Mouse (Mus musculus): ENCODE measurements around the gene Mapk13. TPM values are rescaled to one million over a fixed set of nuclear protein-coding genes. Genes with fewer than 3 reads are reported as not detected.
"Not testable (repeated sequence)": the region's sequence is repeated elsewhere in the genome, so short reads cannot be mapped to it uniquely, and the experiment has no call there.

Mapk13 gene
- total and polyA plus RNA-seq, 2 experiments from 2014 or later: 0.65 to 0.78 TPM

DNA sequence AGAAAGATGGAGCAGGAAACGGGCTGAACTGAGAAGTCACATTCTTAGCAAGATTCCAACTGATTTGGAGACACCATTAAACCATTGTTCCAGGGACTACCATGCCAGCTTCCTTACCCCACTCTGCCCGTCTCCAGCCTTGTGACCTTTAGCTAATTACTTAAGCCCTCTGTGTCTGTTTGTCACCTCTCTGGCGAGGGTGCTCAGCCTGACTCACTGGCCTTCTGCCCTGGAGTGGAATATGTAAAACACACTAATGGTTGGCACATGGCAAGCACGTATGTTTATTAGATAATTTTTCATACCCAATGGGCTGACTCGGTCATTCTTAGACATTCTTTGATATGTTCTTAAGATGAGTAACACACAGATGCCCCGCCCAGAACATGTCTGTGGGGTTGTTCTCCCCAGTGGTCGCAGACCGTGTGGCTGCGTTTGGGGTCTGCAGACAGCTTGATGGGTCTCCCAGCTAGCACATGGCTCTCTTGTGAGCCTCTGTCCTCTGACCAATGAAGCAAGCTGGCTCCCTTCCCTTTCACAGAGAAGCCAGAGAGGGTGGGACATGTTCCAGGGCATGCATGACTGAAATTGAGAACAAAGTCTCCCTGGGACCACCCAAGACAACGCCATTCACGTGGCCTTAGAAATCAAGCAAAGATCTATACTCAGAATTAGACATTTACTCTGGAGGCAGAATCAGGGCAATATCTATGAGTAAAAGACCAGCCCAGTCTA is 2.1 kb upstream of the Mapk13 start:
- 72% methylated on average over 11 of the region's 11 CpGs for WGBS
- H3K9ac ChIP-seq (replicated peaks; ENCODE audit: low read depth, low read length): no peak overlapping the region
- H3K36me3 ChIP-seq (replicated peaks; ENCODE audit: control insufficient read depth, insufficient read depth, low read length): no peaks in the 10 kb centered on the region
- H3K4me2 ChIP-seq (ENCODE audit: low read depth, low read length): no peak overlapping the region
- no peak for ATAC-seq (ENCODE audit: insufficient read depth, low read depth)
- peaks cover 32% of the 10 kb centered on the region for H3K27me3 ChIP-seq (ENCODE audit: control insufficient read depth, insufficient read depth, low read length)
- H3K4me3 ChIP-seq (ENCODE audit: low read depth, low read length): no peak overlapping the region
- no peak for DNase-seq (ENCODE audit: low spot score)
- H3K4me1 ChIP-seq (ENCODE audit: control insufficient read depth, insufficient read depth): peaks cover 15% of the 10 kb centered on the region
- TF ChIP-seq EP300 (IDR thresholded peaks at IDR 0.05; ENCODE audit: low read depth): no peak
- TF ChIP-seq CTCF (IDR thresholded peaks at IDR 0.05; ENCODE audit: low read depth): no peak
- no peak overlapping the region for H3K27ac ChIP-seq (ENCODE audit: low read depth)
- no peaks in the 10 kb centered on the region for H3K9me3 ChIP-seq (replicated peaks; ENCODE audit: control insufficient read depth, low read length)

DNA sequence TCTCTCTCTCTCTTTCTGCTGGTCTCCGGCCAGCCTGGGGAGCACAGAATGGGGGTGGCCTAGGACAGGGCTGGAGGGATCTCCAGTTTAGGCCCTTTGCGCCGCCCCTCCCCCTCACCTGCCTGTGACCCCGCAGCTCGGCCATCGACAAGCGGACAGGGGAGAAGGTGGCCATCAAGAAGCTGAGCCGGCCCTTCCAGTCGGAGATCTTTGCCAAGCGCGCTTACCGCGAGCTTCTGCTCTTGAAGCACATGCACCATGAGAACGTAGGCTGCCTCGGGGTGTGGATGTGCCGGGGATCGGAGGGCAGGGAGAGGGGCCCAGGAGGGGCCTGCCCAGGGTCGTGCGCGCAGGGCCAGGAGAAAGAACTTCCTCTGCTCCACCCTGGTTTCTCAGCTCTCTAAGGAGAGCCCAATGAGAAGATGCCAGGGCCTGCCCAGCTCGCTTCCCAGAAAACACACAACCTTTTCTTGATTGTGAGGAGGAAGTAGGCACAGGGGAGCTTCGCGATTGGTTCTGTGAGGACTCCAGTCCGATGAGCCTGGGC is 851 bp downstream of the Mapk13 start:
- Histone ChIP-seq H3K4me3 (ENCODE audit: low read depth, low read length) (peak overlapping the region; percentile 43), H3K9ac (replicated peaks; ENCODE audit: low read depth, low read length) (peak overlapping the region; percentile 43), H3K9me3 (replicated peaks; ENCODE audit: control insufficient read depth, low read length) (no peaks in the 10 kb centered on the region), H3K27me3 (ENCODE audit: control insufficient read depth, insufficient read depth, low read length) (peaks cover 37% of the 10 kb centered on the region), H3K4me2 (ENCODE audit: low read depth, low read length) (peak overlapping the region; percentile 59), H3K36me3 (replicated peaks; ENCODE audit: control insufficient read depth, insufficient read depth, low read length) (no peaks in the 10 kb centered on the region), H3K27ac (ENCODE audit: low read depth) (no peak overlapping the region), H3K4me1 (ENCODE audit: control insufficient read depth, insufficient read depth) (peaks cover 15% of the 10 kb centered on the region)
- no peak for TF ChIP-seq EP300 (IDR thresholded peaks at IDR 0.05; ENCODE audit: low read depth)
- no peak for TF ChIP-seq CTCF (IDR thresholded peaks at IDR 0.05; ENCODE audit: low read depth)
- WGBS: 4% methylated on average over 24 of the region's 24 CpGs
- DNase-seq (ENCODE audit: low spot score): no peak
- no peak for ATAC-seq (ENCODE audit: insufficient read depth, low read depth)

DNA sequence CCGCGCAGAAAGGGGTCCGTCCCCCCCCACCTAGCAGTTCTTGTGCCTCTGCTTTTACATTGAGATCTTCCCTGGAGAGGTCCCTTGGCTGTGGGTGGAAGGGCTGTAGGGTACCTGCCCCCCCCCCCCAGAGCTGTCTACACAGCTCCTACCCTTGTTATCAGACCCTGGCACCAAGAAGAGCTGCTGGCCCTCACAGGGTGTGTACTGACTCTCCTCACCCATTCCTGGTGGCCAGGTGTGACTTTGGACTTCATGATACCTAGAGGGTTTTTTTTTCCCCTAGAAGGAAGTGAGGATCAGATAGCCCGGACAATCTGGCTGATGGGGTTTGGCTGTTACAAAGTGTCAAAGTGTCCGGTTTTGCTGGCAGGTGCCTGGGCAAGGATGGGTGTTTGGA is 2.2 kb downstream of the Mapk13 start:
- no peak for TF ChIP-seq CTCF (IDR thresholded peaks at IDR 0.05; ENCODE audit: low read depth)
- TF ChIP-seq EP300 (IDR thresholded peaks at IDR 0.05; ENCODE audit: low read depth): no peak
- no peak for ATAC-seq (ENCODE audit: insufficient read depth, low read depth)
- Histone ChIP-seq H3K27me3 (ENCODE audit: control insufficient read depth, insufficient read depth, low read length) (peaks cover 37% of the 10 kb centered on the region), H3K27ac (ENCODE audit: low read depth) (no peak overlapping the region), H3K36me3 (replicated peaks; ENCODE audit: control insufficient read depth, insufficient read depth, low read length) (no peaks in the 10 kb centered on the region), H3K4me3 (ENCODE audit: low read depth, low read length) (no peak overlapping the region), H3K4me2 (ENCODE audit: low read depth, low read length) (no peak overlapping the region), H3K9me3 (replicated peaks; ENCODE audit: control insufficient read depth, low read length) (no peaks in the 10 kb centered on the region), H3K4me1 (ENCODE audit: control insufficient read depth, insufficient read depth) (peaks cover 15% of the 10 kb centered on the region), H3K9ac (replicated peaks; ENCODE audit: low read depth, low read length) (no peak overlapping the region)
- DNase-seq (ENCODE audit: low spot score): no peak
- 89% methylated on average over 5 of the region's 5 CpGs for WGBS

DNA sequence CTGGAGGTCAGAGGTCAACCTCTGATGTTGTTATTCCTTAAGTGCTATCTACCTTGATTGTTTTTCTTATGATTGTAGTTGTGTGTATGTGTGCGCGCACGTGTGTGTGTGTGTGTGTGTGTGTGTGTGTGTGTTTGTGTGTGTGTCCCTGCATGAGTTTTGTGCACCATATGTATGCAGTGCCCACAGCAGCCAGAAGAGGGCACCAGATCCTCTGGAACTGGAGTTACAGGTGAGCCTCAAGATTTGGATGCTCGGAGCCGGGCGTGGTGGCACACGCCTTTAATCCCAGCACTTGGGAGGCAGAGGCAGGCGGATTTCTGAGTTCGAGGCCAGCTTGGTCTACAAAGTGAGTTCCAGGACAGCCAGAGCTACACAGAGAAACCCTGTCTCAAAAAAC is 5.2 kb downstream of the Mapk13 start:
- peaks cover 24% of the 10 kb centered on the region for H3K27me3 ChIP-seq (ENCODE audit: control insufficient read depth, insufficient read depth, low read length)
- H3K4me3 ChIP-seq (ENCODE audit: low read depth, low read length); ATAC-seq (ENCODE audit: insufficient read depth, low read depth); H3K9ac ChIP-seq (replicated peaks; ENCODE audit: low read depth, low read length); H3K27ac ChIP-seq (ENCODE audit: low read depth); DNase-seq (ENCODE audit: low spot score); H3K4me2 ChIP-seq (ENCODE audit: low read depth, low read length); H3K9me3 ChIP-seq (replicated peaks; ENCODE audit: control insufficient read depth, low read length); H3K36me3 ChIP-seq (replicated peaks; ENCODE audit: control insufficient read depth, insufficient read depth, low read length): not testable (repeated sequence)
- WGBS: 91% methylated on average over 7 of the region's 9 CpGs
- H3K4me1 ChIP-seq (ENCODE audit: control insufficient read depth, insufficient read depth): peaks cover 12% of the 10 kb centered on the region

DNA sequence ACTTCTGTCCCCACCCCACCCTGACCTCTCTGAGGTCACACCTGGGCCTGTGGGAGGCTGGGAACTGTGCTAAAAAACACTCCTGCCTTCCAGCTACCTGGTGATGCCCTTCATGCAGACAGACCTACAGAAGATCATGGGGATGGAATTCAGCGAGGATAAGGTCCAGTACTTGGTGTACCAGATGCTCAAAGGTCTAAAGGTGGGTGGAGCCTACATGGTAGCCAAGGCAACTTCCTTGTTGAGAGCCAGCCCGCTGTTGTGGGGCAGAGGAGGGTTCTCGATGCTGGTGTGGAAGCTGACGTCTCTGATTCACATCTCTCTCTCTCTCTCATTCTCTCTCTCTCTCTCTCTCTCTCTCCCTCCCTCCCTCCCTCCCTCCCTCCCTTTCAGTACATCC is 6.1 kb downstream of the Mapk13 start:
- no peaks in the 10 kb centered on the region for H3K9me3 ChIP-seq (replicated peaks; ENCODE audit: control insufficient read depth, low read length)
- no peaks in the 10 kb centered on the region for H3K36me3 ChIP-seq (replicated peaks; ENCODE audit: control insufficient read depth, insufficient read depth, low read length)
- H3K27me3 ChIP-seq (ENCODE audit: control insufficient read depth, insufficient read depth, low read length): peaks cover 16% of the 10 kb centered on the region
- 69% methylated on average over 4 of the region's 4 CpGs for WGBS
- H3K9ac ChIP-seq (replicated peaks; ENCODE audit: low read depth, low read length): no peak overlapping the region
- no peak overlapping the region for H3K4me3 ChIP-seq (ENCODE audit: low read depth, low read length)
- no peak for ATAC-seq (ENCODE audit: insufficient read depth, low read depth)
- no peak overlapping the region for H3K27ac ChIP-seq (ENCODE audit: low read depth)
- TF ChIP-seq CTCF (IDR thresholded peaks at IDR 0.05; ENCODE audit: low read depth): no peak
- no peak for TF ChIP-seq EP300 (IDR thresholded peaks at IDR 0.05; ENCODE audit: low read depth)
- H3K4me1 ChIP-seq (ENCODE audit: control insufficient read depth, insufficient read depth): peaks cover 3% of the 10 kb centered on the region; the same call in 1 of the 2 replicates
- H3K4me2 ChIP-seq (ENCODE audit: low read depth, low read length): no peak overlapping the region
- no peak for DNase-seq (ENCODE audit: low spot score)

DNA sequence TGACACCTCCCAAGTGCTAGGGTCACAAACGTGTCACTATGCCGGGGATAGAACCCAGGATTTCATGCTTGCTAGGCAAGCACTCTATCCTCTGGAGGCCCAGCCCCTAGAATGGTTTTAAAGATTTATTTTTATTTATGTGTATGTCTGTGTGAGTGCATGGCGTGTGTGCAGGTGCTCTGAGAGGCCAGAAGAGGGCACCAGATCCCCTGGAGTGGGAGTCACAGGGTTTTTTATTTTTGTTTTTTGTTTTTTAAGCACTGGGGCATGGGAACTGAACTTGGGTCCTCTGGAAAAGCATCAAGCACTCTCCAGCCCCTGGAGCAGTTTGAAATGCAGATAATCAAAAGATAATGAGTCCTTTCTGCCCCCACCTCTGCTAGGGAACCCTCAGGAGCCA is 7.7 kb downstream of the Mapk13 start:
- no peaks in the 10 kb centered on the region for H3K36me3 ChIP-seq (replicated peaks; ENCODE audit: control insufficient read depth, insufficient read depth, low read length)
- no peak overlapping the region for H3K4me3 ChIP-seq (ENCODE audit: low read depth, low read length)
- ATAC-seq (ENCODE audit: insufficient read depth, low read depth): no peak
- H3K4me2 ChIP-seq (ENCODE audit: low read depth, low read length): no peak overlapping the region
- H3K4me1 ChIP-seq (ENCODE audit: control insufficient read depth, insufficient read depth): no peaks in the 10 kb centered on the region
- no peak overlapping the region for H3K9ac ChIP-seq (replicated peaks; ENCODE audit: low read depth, low read length)
- 89% methylated on average over 3 of the region's 3 CpGs for WGBS
- no peaks in the 10 kb centered on the region for H3K9me3 ChIP-seq (replicated peaks; ENCODE audit: control insufficient read depth, low read length)
- no peak for TF ChIP-seq EP300 (IDR thresholded peaks at IDR 0.05; ENCODE audit: low read depth)
- no peak for TF ChIP-seq CTCF (IDR thresholded peaks at IDR 0.05; ENCODE audit: low read depth)
- H3K27ac ChIP-seq (ENCODE audit: low read depth): no peak overlapping the region
- DNase-seq (ENCODE audit: low spot score): no peak
- 0 out of 2 replicates have a peak, but pooled peaks cover 5% of the 10 kb centered on the region for H3K27me3 ChIP-seq (ENCODE audit: control insufficient read depth, insufficient read depth, low read length)
